Mouse (Mus musculus) midbrain, embryonic 10.5 days (tissue): Measurements from ENCODE around the gene Fam129a. TPM values are rescaled to one million over a fixed set of nuclear protein-coding genes. Genes with fewer than 3 reads are reported as not detected.
"Not testable (repeated sequence)": the region's sequence is repeated elsewhere in the genome, so short reads cannot be mapped to it uniquely, and the experiment has no call there.

ENCODE experiments used
- DNase-seq: peaks from one replicate; pipeline ENCODE4 v3.0.0-alpha.2; 2017; ENCODE audit warnings: low spot score
- H3K27ac ChIP-seq: fragments of 300-500 bp; sonication (generic); replicated peaks from 2 replicates; pipeline ENCODE4 v1.5.1; 2016; ENCODE audit warnings: mild to moderate bottlenecking
- H3K27me3 ChIP-seq: fragments of 300-500 bp; sonication (generic); 2 replicates; pipeline ENCODE4 v1.6.1; 2016; ENCODE audit warnings: low read depth, mild to moderate bottlenecking; ENCODE audit not compliant: poor library complexity, severe bottlenecking
- H3K36me3 ChIP-seq: fragments of 300-500 bp; sonication (generic); 2 replicates; pipeline ENCODE4 v1.6.1; 2016; ENCODE audit warnings: mild to moderate bottlenecking, moderate library complexity
- H3K4me1 ChIP-seq: fragments of 300-500 bp; sonication (generic); 2 replicates; pipeline ENCODE4 v1.6.1; 2016
- H3K4me3 ChIP-seq: fragments of 300-500 bp; sonication (generic); 2 replicates; pipeline ENCODE4 v1.5.1; 2016; ENCODE audit warnings: mild to moderate bottlenecking, moderate library complexity
- H3K9me3 ChIP-seq: fragments of 300-500 bp; sonication (generic); replicated peaks from 2 replicates; pipeline ENCODE4 v1.6.1; 2016; ENCODE audit warnings: mild to moderate bottlenecking
- WGBS: fragments of 180-500 bp; shearing (Covaris S2); methylation state at CpG from one replicate; pipeline ENCODE4 v1.1.7; 2016; 5-methylcytosine and 5-hydroxymethylcytosine counted together
- polyA plus RNA-seq: library from polyadenylated mRNA; unstranded; fragments of >200 nt; fragmentation: Nextera tagmentation; extraction: Ambion mirVana; gene quantifications from 2 replicates; pipeline ENCODE4 v1.2.1, GENCODE M21; 2016

Fam129a gene
- polyA plus RNA-seq, 1 experiment from 2014 or later: 0.31 TPM

- DNase-seq: no peak
- WGBS: 91% methylated on average over 10 of the region's 10 CpGs
- H3K4me3 ChIP-seq: no peak overlapping the region
- H3K36me3 ChIP-seq: no peaks in the 10 kb centered on the region
- H3K4me1 ChIP-seq: no peaks in the 10 kb centered on the region
- H3K27ac ChIP-seq: no peak overlapping the region
- H3K27me3 ChIP-seq: no peaks in the 10 kb centered on the region
- H3K9me3 ChIP-seq: no peaks in the 10 kb centered on the region
These were observed 150.5 kb downstream of the Fam129a start for GRCm38 (mm10) chr1:151721357-151721983.

GRCm38 (mm10) chr1:151723771-151724170 lies 152.8 kb downstream of the Fam129a start:
- Histone ChIP-seq H3K9me3 (no peaks in the 10 kb centered on the region), H3K4me1 (no peaks in the 10 kb centered on the region), H3K36me3 (no peaks in the 10 kb centered on the region), H3K4me3 (no peak overlapping the region), H3K27me3 (no peaks in the 10 kb centered on the region), H3K27ac (no peak overlapping the region)
- WGBS: 91% methylated on average over 4 of the region's 4 CpGs
- DNase-seq: no peak

DNA sequence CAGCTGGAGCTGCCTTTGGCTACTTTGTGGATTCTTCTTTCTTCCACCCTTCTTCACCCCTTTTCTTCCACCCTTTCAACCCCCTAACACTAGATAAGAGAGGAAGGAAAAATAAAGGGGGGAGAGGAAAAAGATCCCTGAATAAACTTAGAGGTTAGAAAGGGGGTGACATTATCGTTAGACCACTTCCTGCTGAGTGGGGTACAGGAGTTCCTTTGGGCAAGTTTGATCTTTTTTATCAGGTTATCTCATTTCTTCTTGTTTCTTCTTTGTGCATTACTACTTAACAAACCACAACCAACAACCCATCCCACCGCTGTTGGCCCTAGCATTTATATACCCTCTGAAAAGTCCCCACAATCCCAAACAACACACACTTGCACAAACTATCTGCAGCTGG lies 154.6 kb downstream of the Fam129a start:
- no peaks in the 10 kb centered on the region for H3K9me3 ChIP-seq
- 77% methylated on average over 2 of the region's 2 CpGs for WGBS
- no peaks in the 10 kb centered on the region for H3K4me1 ChIP-seq

GRCm38 (mm10) chr1:151726358-151726757 lies 155.4 kb downstream of the Fam129a start:
- H3K27ac ChIP-seq: no peak overlapping the region
- no peaks in the 10 kb centered on the region for H3K27me3 ChIP-seq
- no peak overlapping the region for H3K4me3 ChIP-seq
- 84% methylated on average over 6 of the region's 6 CpGs for WGBS
- no peak for DNase-seq
- no peaks in the 10 kb centered on the region for H3K36me3 ChIP-seq
- H3K9me3 ChIP-seq: no peaks in the 10 kb centered on the region
- H3K4me1 ChIP-seq: no peaks in the 10 kb centered on the region

More for the DNA sequence above, 154.6 kb downstream of the Fam129a start:
- Histone ChIP-seq H3K36me3 (no peaks in the 10 kb centered on the region), H3K4me3 (no peak overlapping the region), H3K27ac (no peak overlapping the region), H3K27me3 (no peaks in the 10 kb centered on the region)
- DNase-seq: no peak

GRCm38 (mm10) chr1:151728141-151728540 lies 157.2 kb downstream of the Fam129a start:
- no peaks in the 10 kb centered on the region for H3K27me3 ChIP-seq
- no peak overlapping the region for H3K27ac ChIP-seq
- DNase-seq: no peak
- WGBS: 87% methylated on average over 4 of the region's 4 CpGs
- H3K4me3 ChIP-seq: no peak overlapping the region
- H3K4me1 ChIP-seq: no peaks in the 10 kb centered on the region
- H3K9me3 ChIP-seq: no peaks in the 10 kb centered on the region
- H3K36me3 ChIP-seq: no peaks in the 10 kb centered on the region

DNA sequence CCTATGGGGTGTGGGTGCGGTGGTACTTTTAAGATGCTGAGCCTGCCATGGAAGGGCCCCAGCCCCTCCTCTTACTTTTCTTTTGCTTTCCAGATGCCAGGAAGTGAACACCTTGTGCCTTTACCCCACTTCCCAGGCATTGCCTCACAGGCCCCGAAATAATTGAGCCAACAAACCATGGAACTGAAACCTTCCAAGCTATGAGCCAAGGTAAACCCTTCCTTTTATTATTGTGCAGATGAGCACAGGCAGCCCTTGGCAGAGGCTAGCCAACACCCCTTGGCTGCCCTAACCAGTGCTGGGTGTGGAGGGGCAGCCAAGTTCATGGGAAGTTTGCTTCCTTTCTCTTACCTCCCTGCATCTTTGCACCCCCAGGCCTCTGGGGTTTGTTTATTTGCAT lies 166.2 kb downstream of the Fam129a start:
- H3K27ac ChIP-seq: no peak overlapping the region
- no peak overlapping the region for H3K4me3 ChIP-seq
- 90% methylated on average over 2 of the region's 2 CpGs for WGBS
- DNase-seq: no peak
- no peaks in the 10 kb centered on the region for H3K9me3 ChIP-seq
- no peaks in the 10 kb centered on the region for H3K4me1 ChIP-seq
- no peaks in the 10 kb centered on the region for H3K36me3 ChIP-seq
- H3K27me3 ChIP-seq: no peaks in the 10 kb centered on the region

GRCm38 (mm10) chr1:151741199-151741621 lies 170.2 kb downstream of the Fam129a start:
- Histone ChIP-seq H3K27ac (no peak overlapping the region), H3K4me1 (no peaks in the 10 kb centered on the region), H3K27me3 (no peaks in the 10 kb centered on the region), H3K36me3 (no peaks in the 10 kb centered on the region), H3K4me3 (no peak overlapping the region), H3K9me3 (no peaks in the 10 kb centered on the region)
- no peak for DNase-seq
- 92% methylated on average over 7 of the region's 7 CpGs for WGBS

- 92% methylated on average over 2 of the region's 2 CpGs for WGBS
- not testable (repeated sequence) for H3K27ac ChIP-seq
These were observed 178.9 kb downstream of the Fam129a start for GRCm38 (mm10) chr1:151749894-151750293.

DNA sequence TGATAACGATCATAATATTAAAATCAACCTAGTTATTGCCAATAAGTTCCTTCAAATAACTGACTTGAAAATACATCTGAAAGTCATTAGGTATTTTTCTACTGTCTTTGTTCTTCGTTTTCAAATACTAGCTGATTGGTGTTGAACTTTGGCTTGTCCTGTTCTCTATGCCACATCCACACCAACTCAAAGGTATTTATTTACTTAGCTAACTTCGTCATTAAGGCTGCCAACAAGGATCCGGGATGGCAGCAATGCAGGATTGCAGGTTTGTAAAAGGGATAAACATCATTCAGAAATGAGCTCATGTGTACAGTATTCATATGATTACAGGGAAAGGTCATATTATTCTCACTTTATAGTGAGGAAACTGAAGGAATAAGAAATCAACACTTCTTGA lies 182.0 kb downstream of the Fam129a start:
- WGBS: 82% methylated on average over 4 of the region's 4 CpGs
- H3K4me3 ChIP-seq: no peak overlapping the region
- no peaks in the 10 kb centered on the region for H3K27me3 ChIP-seq
- peaks cover 24% of the 10 kb centered on the region for H3K4me1 ChIP-seq
- no peaks in the 10 kb centered on the region for H3K9me3 ChIP-seq
- no peaks in the 10 kb centered on the region for H3K36me3 ChIP-seq
- DNase-seq: no peak
- H3K27ac ChIP-seq: no peak overlapping the region

More at GRCm38 (mm10) chr1:151749894-151750293, 178.9 kb downstream of the Fam129a start:
- H3K4me3 ChIP-seq, H3K9me3 ChIP-seq, H3K36me3 ChIP-seq, H3K4me1 ChIP-seq, H3K27me3 ChIP-seq, DNase-seq: not testable (repeated sequence)

DNA sequence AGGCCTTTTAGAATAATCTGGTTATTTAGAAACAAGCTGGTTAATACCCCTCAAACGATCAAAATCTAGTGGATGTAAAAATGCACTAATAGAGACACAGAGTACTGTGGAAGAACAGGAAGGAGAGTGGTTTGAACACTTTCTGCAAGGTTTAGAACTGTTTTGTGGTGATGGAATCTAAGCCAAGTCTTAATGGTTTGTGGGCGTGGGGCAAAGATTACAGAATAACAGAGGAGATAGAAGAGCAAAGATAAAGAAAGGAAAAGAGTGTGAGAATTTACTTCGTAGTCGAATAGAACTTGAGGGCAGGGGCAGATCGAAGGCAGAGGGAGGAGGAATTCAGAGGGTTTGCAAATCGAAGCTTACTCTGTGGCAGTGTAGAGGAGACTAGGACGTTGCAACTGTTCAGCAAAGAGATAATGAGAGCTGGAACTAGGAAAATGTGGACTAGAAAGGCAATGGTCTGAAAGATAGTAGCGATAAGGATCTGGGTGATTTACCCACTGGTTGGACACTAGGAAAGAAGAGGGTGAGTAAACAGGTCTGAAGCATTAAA lies 182.5 kb downstream of the Fam129a start:
- H3K9me3 ChIP-seq: no peaks in the 10 kb centered on the region
- H3K27me3 ChIP-seq: no peaks in the 10 kb centered on the region
- no peak overlapping the region for H3K4me3 ChIP-seq
- H3K36me3 ChIP-seq: no peaks in the 10 kb centered on the region
- peaks cover 24% of the 10 kb centered on the region for H3K4me1 ChIP-seq
- WGBS: 86% methylated on average over 8 of the region's 8 CpGs
- DNase-seq: no peak
- no peak overlapping the region for H3K27ac ChIP-seq

GRCm38 (mm10) chr1:151754028-151754489 lies 183.1 kb downstream of the Fam129a start:
- Histone ChIP-seq H3K27ac (no peak overlapping the region), H3K4me3 (peak overlapping the region; percentile 82), H3K9me3 (no peaks in the 10 kb centered on the region)

GRCm38 (mm10) chr1:151754881-151755659 lies 184.1 kb downstream of the Fam129a start, which contains the start of gene Edem3:
Gene Edem3, plus strand, starts transcription at chr1:151755371.
- H3K9me3 ChIP-seq: no peaks in the 10 kb centered on the region
- DNase-seq: peak; percentile 96

More at GRCm38 (mm10) chr1:151754028-151754489, 183.1 kb downstream of the Fam129a start:
- no peak for DNase-seq
- H3K36me3 ChIP-seq: no peaks in the 10 kb centered on the region
- H3K27me3 ChIP-seq: no peaks in the 10 kb centered on the region
- H3K4me1 ChIP-seq: peaks cover 24% of the 10 kb centered on the region
- 81% methylated on average over 10 of the region's 10 CpGs for WGBS

More at GRCm38 (mm10) chr1:151754881-151755659, 184.1 kb downstream of the Fam129a start, which contains the start of gene Edem3:
- WGBS: under 1% methylated on average over 64 of the region's 64 CpGs
- Histone ChIP-seq H3K27me3 (no peaks in the 10 kb centered on the region), H3K36me3 (no peaks in the 10 kb centered on the region), H3K4me1 (peaks cover 24% of the 10 kb centered on the region), H3K27ac (peak within 1 kb of the TSS; percentile 88), H3K4me3 (peak within 1 kb of the TSS; percentile 82)
